Mouse (Mus musculus): ENCODE measurements around the gene Sarm1.

Sarm1 gene

DNA sequence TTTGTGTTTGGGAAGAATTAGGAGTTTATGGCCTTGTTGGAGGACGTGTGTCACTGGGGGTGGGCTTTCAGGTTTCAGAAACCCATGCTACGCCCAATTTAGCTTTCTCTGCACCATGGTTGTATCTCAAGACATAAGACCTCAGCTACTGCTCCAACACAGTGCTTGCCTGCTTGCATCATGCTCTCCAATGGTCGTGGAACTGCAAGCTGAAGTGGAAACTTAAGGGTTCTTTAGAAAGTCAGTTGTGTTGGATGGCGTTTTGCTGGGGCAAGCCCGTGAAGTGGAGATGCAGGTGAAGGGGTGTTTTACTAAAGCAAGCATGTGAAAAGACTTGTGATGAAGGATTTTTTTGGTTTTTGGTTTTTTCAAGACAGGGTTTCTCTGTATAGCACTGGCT, 54.4 kb downstream of the Sarm1 start:
- Histone ChIP-seq H3K27me3 (ENCODE audit: insufficient read depth, low read length) (no peaks in the 10 kb centered on the region), H3K9me3 (ENCODE audit: low read length) (no peaks in the 10 kb centered on the region), H3K4me1 (replicated peaks; ENCODE audit: low read depth, low read length) (peaks cover 15% of the 10 kb centered on the region), H3K4me3 (replicated peaks; ENCODE audit: low read length) (no peak overlapping the region), H3K36me3 (ENCODE audit: insufficient read depth, low read length) (no peaks in the 10 kb centered on the region)
- TF ChIP-seq NANOG (IDR thresholded peaks at IDR 0.05; ENCODE audit: borderline replicate concordance, low read length) = no peak
- no peak for TF ChIP-seq POU5F1 (IDR thresholded peaks at IDR 0.05; ENCODE audit: borderline replicate concordance, low read length)
- no peak for TF ChIP-seq CTCF (conservative IDR thresholded peaks at IDR 0.05; ENCODE audit: low read length)

DNA sequence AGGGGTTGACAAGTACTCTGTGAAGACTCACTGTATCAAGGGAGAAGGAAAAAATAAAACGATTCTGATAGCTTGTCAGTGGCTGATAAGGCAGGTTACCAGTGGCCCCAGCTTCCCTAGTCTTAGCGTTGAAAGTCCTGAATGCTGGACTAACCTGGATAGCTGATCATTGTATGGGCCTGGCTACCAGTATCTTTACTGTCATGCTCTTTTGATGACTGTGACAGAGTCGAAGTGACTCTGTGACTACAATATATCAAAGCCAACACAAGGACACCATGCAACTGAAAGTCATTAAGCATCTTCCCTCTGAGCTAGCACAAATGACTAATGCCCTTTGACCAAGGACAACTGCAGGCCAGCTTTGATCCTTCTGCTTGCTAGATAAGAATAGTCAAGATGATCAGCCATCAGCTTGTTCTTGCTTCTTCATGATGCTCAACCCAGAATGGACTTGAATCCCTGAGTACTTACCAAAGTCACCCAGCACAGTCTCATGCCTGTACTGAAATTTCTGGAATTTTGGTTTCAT, 59.1 kb downstream of the Sarm1 start:
- no peak for TF ChIP-seq NANOG (IDR thresholded peaks at IDR 0.05; ENCODE audit: borderline replicate concordance, low read length)
- TF ChIP-seq POU5F1 (IDR thresholded peaks at IDR 0.05; ENCODE audit: borderline replicate concordance, low read length) = no peak
- no peak for TF ChIP-seq CTCF (conservative IDR thresholded peaks at IDR 0.05; ENCODE audit: low read length)
- H3K4me1 ChIP-seq (replicated peaks; ENCODE audit: low read depth, low read length) = peaks cover 33% of the 10 kb centered on the region
- H3K36me3 ChIP-seq (ENCODE audit: insufficient read depth, low read length) = no peaks in the 10 kb centered on the region
- H3K4me3 ChIP-seq (replicated peaks; ENCODE audit: low read length) = no peak overlapping the region
- H3K9me3 ChIP-seq (ENCODE audit: low read length) = no peaks in the 10 kb centered on the region
- H3K27me3 ChIP-seq (ENCODE audit: insufficient read depth, low read length) = 0 out of 2 replicates have a peak, but pooled peaks cover 2% of the 10 kb centered on the region

DNA sequence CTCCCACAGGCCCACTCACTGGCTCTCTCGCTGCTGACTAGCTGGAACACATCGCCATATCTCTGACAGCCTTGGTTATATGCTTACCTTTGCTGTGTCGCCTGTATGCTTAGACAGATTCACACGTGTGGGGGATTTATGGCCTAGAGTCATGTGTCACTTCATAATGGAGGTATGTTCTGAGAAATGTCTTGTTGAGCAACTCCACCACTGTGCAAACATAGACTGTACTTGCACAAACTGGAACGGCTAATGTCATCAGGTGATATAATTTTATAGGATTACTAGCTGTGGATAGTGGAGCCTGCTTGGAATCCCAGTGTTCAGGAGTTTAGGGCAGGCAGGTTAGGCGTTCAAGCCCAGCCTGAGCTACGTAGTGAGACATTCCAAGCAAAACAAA, 60.4 kb downstream of the Sarm1 start:
- Histone ChIP-seq H3K4me1 (replicated peaks; ENCODE audit: low read depth, low read length) (peaks cover 34% of the 10 kb centered on the region), H3K36me3 (ENCODE audit: insufficient read depth, low read length) (no peaks in the 10 kb centered on the region)
- TF ChIP-seq NANOG (IDR thresholded peaks at IDR 0.05; ENCODE audit: borderline replicate concordance, low read length) (no peak), POU5F1 (IDR thresholded peaks at IDR 0.05; ENCODE audit: borderline replicate concordance, low read length) (no peak), CTCF (conservative IDR thresholded peaks at IDR 0.05; ENCODE audit: low read length) (no peak)

DNA sequence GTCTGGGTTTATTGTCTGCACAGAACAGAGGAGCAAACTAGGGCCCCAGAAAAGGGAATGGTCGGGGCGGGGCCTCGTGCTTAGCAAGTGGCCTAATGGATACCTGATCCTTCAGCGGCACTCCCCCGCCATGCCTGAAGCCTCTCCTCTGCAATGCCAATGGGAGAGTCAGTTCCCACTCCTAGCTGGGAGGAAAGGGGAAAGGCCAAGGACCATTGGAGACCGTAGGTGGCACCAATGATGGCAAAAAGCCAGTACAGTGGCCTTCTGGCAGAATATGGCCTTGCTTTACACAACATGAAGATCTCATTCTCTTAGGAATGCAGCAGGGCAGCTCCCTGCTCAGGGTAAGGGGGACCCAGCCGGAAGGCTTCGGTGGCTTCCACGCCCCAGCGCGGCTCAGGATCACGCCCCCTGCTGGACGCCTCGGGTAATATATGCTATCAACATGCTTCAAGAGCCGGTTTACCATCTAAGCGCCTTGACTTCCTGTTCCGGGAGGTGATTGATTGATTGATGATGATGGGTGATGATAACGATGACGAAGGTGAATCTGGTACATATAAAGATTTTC, 61.7 kb downstream of the Sarm1 start:
- no peaks in the 10 kb centered on the region for H3K9me3 ChIP-seq (ENCODE audit: low read length)
- TF ChIP-seq CTCF (conservative IDR thresholded peaks at IDR 0.05; ENCODE audit: low read length) (peak; percentile 78), NANOG (IDR thresholded peaks at IDR 0.05; ENCODE audit: borderline replicate concordance, low read length) (no peak)
- H3K4me1 ChIP-seq (replicated peaks; ENCODE audit: low read depth, low read length) = peaks cover 43% of the 10 kb centered on the region
- no peaks in the 10 kb centered on the region for H3K36me3 ChIP-seq (ENCODE audit: insufficient read depth, low read length)
- H3K27me3 ChIP-seq (ENCODE audit: insufficient read depth, low read length) = peaks cover 6% of the 10 kb centered on the region
- peak overlapping the region; percentile 68 for H3K4me3 ChIP-seq (replicated peaks; ENCODE audit: low read length)

More for the DNA sequence above, 60.4 kb downstream of the Sarm1 start:
- H3K9me3 ChIP-seq (ENCODE audit: low read length) = no peaks in the 10 kb centered on the region
- H3K27me3 ChIP-seq (ENCODE audit: insufficient read depth, low read length) = peaks cover 6% of the 10 kb centered on the region
- no peak overlapping the region for H3K4me3 ChIP-seq (replicated peaks; ENCODE audit: low read length)

DNA sequence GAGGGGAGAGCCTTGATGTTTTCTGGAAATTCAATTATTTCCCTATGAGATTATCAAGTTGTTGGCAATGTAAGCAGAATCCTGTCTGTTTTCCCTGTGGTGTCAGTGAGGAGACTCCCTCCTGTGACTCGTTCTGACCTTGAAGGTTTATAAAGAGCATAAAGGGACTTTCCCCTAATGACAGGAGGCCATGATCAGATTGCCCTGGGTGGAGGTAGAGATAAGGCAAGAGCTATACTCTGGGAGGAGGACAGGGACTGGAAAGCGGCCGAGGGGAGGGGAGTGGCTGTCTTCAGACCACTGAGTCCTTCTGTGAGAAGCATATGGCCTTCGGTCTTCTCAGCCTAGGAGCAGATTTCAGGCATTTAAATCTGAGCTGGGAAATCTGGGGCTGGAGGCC, 63.5 kb downstream of the Sarm1 start:
- TF ChIP-seq POU5F1 (IDR thresholded peaks at IDR 0.05; ENCODE audit: borderline replicate concordance, low read length) (no peak), NANOG (IDR thresholded peaks at IDR 0.05; ENCODE audit: borderline replicate concordance, low read length) (no peak), CTCF (conservative IDR thresholded peaks at IDR 0.05; ENCODE audit: low read length) (no peak)
- peaks cover 54% of the 10 kb centered on the region for H3K4me1 ChIP-seq (replicated peaks; ENCODE audit: low read depth, low read length)

DNA sequence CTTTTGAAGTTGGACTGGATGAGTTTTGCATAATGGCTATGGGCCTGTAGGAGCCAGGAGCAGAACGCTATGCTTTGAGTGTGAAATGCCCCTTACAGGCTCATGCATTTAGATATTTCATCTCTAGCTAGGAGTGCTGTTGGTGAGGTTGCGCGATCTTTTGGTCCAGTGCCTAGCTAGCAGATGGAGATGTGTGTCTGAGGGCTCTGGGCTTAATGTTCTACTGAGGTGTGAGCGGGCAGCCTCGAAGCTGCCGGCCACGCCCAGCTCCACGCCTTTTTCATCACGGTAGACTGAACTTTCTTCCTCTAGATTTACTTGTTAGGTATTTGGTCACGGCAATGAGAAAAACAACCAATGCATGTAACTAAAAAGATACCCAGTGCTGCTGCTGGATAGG, 66.4 kb downstream of the Sarm1 start:
- peaks cover 6% of the 10 kb centered on the region for H3K27me3 ChIP-seq (ENCODE audit: insufficient read depth, low read length)
- H3K4me3 ChIP-seq (replicated peaks; ENCODE audit: low read length) = no peak overlapping the region
- H3K4me1 ChIP-seq (replicated peaks; ENCODE audit: low read depth, low read length) = peaks cover 70% of the 10 kb centered on the region
- H3K36me3 ChIP-seq (ENCODE audit: insufficient read depth, low read length) = no peaks in the 10 kb centered on the region
- no peaks in the 10 kb centered on the region for H3K9me3 ChIP-seq (ENCODE audit: low read length)
- TF ChIP-seq NANOG (IDR thresholded peaks at IDR 0.05; ENCODE audit: borderline replicate concordance, low read length) = no peak
- no peak for TF ChIP-seq POU5F1 (IDR thresholded peaks at IDR 0.05; ENCODE audit: borderline replicate concordance, low read length)
- TF ChIP-seq CTCF (conservative IDR thresholded peaks at IDR 0.05; ENCODE audit: low read length) = no peak

More for the DNA sequence above, 63.5 kb downstream of the Sarm1 start:
- no peak overlapping the region for H3K4me3 ChIP-seq (replicated peaks; ENCODE audit: low read length)
- H3K9me3 ChIP-seq (ENCODE audit: low read length) = no peaks in the 10 kb centered on the region
- H3K27me3 ChIP-seq (ENCODE audit: insufficient read depth, low read length) = peaks cover 6% of the 10 kb centered on the region
- no peaks in the 10 kb centered on the region for H3K36me3 ChIP-seq (ENCODE audit: insufficient read depth, low read length)

DNA sequence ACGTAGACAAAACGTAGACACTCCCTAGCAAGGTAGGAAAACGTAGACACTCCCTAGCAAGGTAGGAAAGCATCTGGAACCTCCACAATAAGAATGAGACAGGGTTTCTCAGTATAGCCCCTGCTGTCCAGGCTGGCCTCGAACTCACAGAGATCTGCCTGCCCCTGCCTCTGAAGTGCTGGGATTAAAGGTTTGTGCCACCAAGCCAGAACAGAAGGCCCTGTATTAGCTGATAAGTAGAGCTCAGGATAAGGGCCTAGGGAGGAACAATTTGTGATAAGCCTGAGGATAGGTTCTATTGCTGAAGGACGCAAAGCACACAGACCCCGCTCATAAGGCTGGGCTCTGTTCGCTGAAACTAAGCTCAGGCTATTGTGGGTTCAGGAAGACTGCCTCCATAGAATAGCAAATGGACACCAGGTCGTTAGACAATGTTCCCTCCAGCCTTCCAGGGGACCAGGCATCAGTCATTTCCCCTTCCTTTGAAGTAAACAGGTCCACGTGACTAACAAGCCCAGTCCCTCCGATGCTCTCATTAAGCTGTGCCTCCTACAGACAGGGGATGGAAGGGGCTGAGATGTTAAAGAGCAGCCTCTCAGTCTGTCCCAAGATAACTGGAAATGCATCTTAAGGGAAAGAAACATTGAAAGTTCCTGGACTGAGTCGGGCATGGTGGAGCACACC, 67.2 kb downstream of the Sarm1 start:
- H3K9me3 ChIP-seq (ENCODE audit: low read length) = no peaks in the 10 kb centered on the region
- peaks cover 11% of the 10 kb centered on the region for H3K27me3 ChIP-seq (ENCODE audit: insufficient read depth, low read length)
- no peak for TF ChIP-seq NANOG (IDR thresholded peaks at IDR 0.05; ENCODE audit: borderline replicate concordance, low read length)
- no peak for TF ChIP-seq POU5F1 (IDR thresholded peaks at IDR 0.05; ENCODE audit: borderline replicate concordance, low read length)
- no peak for TF ChIP-seq CTCF (conservative IDR thresholded peaks at IDR 0.05; ENCODE audit: low read length)
- no peak overlapping the region; the same call in 1 of the 2 replicates for H3K4me3 ChIP-seq (replicated peaks; ENCODE audit: low read length)
- H3K36me3 ChIP-seq (ENCODE audit: insufficient read depth, low read length) = no peaks in the 10 kb centered on the region
- H3K4me1 ChIP-seq (replicated peaks; ENCODE audit: low read depth, low read length) = peaks cover 63% of the 10 kb centered on the region

DNA sequence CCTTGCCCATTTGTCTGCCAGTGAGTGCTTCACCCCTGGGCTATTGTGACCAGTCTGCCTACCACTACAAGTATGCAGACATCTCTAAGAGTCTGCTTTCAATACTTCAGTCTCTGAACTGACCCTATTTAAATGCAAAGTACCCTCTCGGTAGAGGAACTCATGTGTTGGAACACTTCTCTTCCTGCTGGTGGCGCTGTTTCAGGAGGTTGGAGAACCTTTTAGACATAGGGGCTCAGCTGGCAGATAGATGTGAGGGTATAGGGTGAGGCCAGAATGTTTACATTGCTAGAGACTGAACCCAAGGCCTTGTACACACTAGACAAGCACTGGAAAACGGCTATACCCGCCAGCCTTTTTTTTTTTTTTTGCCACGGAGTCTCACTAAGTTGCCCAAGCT, 69.2 kb downstream of the Sarm1 start:
- Histone ChIP-seq H3K9me3 (ENCODE audit: low read length) (no peaks in the 10 kb centered on the region), H3K36me3 (ENCODE audit: insufficient read depth, low read length) (no peaks in the 10 kb centered on the region), H3K4me1 (replicated peaks; ENCODE audit: low read depth, low read length) (peaks cover 56% of the 10 kb centered on the region), H3K27me3 (ENCODE audit: insufficient read depth, low read length) (peaks cover 8% of the 10 kb centered on the region), H3K4me3 (replicated peaks; ENCODE audit: low read length) (no peak overlapping the region)
- no peak for TF ChIP-seq POU5F1 (IDR thresholded peaks at IDR 0.05; ENCODE audit: borderline replicate concordance, low read length)
- TF ChIP-seq CTCF (conservative IDR thresholded peaks at IDR 0.05; ENCODE audit: low read length) = peak; percentile 66
- no peak for TF ChIP-seq NANOG (IDR thresholded peaks at IDR 0.05; ENCODE audit: borderline replicate concordance, low read length)
